Mouse (Mus musculus) T-helper 1 cell (primary cell): ENCODE data around the gene Akt3.

Experiments used
- in situ Hi-C: fragments of 300-600 bp; cut with MboI, MseI; formaldehyde crosslinking; loops from one replicate; pipeline ENCODE4 v1.15.1; 2025; ENCODE audit warnings: high pct_unique_total_duplicates

Akt3 gene

DNA sequence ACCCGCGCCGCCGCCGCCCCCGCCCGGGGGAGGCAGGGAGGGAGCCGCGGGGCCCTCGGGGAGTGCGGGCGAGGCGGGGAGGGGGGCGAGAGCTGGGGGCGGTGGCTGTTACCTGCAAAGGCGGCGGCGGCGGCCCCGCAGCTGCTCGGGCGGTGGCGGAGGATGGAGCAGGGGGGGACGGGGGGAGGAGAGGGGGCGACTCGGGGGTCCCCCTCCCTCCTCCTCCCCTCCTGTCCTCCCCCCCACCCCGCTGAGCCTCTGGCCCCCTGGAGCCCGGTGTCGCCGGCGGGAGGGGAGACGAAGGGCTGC is at the start of gene Akt3:
Akt3 (minus strand) TSS at position 170 of the 309 bp plus-strand sequence.
- in situ Hi-C loops, result loop anchor here (25.0 kb wide), 1 partner anchor 1621 kb away; the partner anchor contains the start of gene Fh1

GRCm38 (mm10) chr1:177307549-177307948 is 49.5 kb upstream of the Akt3 start:
- in situ Hi-C loops, result no loop called here

DNA sequence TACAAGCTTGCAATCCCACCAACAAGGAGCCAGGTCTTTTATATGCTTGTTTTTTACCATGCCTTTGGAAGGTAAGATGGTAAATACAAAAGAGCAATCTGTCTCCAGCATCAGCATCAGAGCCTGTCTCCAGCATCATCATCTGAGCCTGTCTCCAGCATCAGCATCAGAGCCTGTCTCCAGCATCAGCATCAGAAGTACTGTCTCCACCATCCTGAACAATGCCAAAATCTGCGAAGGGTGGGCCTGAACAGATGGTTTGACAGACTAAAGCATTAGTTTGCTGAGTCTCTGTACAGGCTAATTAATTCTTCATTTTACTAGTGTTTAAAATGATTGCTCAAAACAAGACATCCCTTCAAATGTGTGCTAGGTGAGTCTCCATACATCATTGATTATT is 40.2 kb upstream of the Akt3 start:
- in situ Hi-C loops, result no loop called here

- in situ Hi-C loops, result no loop called here
These were observed 28.8 kb upstream of the Akt3 start for GRCm38 (mm10) chr1:177286764-177287163.

DNA sequence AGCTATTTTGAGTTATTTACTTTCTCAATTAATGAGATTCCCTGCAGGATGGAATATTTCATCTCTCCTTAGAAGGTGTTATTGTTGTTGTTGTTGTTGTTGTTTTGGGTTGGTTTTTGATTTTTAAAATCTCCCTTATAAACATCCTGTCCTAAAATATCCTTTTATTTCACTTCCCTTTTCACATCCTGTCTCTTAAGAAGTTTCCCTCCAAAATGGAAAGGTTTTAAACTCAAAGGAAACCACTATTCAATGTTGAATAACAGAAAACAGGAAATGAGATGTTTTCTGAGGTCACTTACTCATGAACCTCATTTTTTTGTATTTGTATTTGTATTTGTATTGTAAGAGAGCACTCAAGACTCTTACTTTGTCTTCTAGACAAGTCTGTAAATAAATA is 23.9 kb upstream of the Akt3 start:
- in situ Hi-C loops, result no loop called here

DNA sequence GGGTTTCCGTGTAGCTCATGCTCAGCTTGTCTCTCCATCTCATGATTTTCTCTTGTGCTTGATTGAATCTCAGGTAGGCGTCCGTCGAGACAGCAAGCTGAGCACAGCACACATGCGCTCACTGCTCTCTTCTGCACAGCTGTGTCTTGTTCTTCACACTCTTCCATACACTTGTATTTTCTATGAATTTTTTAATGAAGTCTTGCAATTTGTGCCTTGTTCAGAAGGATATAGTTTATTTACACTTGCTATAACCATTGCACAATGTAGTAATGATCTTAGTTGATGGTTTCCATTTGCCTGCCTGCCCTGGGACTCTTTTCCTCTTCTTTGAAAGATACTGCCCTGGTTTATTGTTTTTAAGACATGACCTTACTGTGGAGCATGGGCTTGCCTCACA is 19.4 kb upstream of the Akt3 start:
- in situ Hi-C loops, result no loop called here

DNA sequence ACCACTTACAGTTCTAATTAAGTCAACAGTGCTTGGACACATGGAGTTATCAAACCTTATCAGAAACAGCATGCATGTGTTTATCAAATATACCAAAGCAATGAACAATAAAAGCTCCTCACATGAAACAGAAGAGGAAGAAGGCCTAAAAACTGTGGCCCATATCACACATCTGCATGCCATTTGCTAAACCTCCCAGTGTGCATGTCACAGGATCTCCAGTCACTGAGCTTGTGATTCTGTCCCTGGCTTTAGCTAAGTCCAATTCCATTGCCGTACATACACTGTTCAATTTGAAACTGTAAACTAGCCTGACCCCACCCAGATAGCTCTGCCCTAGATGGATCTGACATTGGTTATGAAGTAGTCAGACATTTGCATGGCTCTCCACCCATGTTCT is 9.6 kb upstream of the Akt3 start:
- in situ Hi-C loops, result loop anchor here (10.0 to 25.0 kb wide), 2 partner anchors 1147 to 1630 kb away; partner anchors contain the start of gene Fh1

DNA sequence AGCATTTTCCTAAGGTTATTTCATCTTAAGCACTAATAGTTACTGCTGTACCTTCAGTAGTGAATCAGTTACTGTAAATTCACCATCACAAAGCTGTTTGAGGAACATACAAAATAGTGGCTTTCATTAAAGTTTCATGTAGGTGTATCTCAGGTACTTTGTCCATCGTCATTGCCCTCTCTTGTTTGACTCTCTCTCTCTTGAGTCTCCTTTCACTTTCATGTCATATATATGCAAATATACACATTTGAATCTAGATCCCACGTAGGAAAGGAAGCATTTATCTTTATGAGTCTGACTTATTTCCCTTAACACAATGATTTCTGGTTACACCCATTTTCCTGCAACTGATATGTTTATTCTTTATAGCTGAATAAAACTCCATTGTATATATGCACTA is 4.9 kb upstream of the Akt3 start:
- in situ Hi-C loops, result loop anchor here (10.0 to 25.0 kb wide), 2 partner anchors 1152 to 1626 kb away; partner anchors contain the start of gene Fh1

- in situ Hi-C loops, result loop anchor here (10.0 to 25.0 kb wide), 2 partner anchors 1154 to 1623 kb away; partner anchors contain the start of gene Fh1
These were observed 2.8 kb upstream of the Akt3 start for GRCm38 (mm10) chr1:177260796-177261195.

GRCm38 (mm10) chr1:177259038-177259600 is 1.1 kb upstream of the Akt3 start:
- in situ Hi-C loops, result loop anchor here (25.0 kb wide), 1 partner anchor 1622 kb away; the partner anchor contains the start of gene Fh1

- in situ Hi-C loops, result loop anchor here (25.0 kb wide), 1 partner anchor 1621 kb away; the partner anchor contains the start of gene Fh1
These were observed 487 bp upstream of the Akt3 start for GRCm38 (mm10) chr1:177258343-177259037.

GRCm38 (mm10) chr1:177257178-177258033 is 597 bp downstream of the Akt3 start:
- in situ Hi-C loops, result loop anchor here (25.0 kb wide), 1 partner anchor 1620 kb away; the partner anchor contains the start of gene Fh1

DNA sequence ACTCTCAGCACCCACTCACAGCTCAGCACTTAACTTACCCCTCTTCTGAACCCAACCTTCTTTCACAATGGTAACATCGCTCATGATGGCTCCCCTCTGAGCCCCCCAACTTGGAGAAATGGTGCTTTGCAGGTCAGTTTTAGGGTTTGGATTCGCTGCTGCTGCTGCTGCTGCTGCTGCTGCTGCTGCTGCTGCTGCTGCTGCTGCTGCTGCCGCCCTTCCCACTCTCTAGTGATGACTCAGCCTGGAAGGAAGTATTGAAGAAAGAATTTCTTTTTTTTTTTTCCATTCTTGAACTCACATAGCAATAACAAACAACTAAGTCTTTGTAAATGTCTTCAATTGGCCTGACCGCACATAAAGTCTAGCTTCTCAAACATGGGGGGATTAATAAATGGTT is 9.4 kb downstream of the Akt3 start:
- in situ Hi-C loops, result no loop called here

DNA sequence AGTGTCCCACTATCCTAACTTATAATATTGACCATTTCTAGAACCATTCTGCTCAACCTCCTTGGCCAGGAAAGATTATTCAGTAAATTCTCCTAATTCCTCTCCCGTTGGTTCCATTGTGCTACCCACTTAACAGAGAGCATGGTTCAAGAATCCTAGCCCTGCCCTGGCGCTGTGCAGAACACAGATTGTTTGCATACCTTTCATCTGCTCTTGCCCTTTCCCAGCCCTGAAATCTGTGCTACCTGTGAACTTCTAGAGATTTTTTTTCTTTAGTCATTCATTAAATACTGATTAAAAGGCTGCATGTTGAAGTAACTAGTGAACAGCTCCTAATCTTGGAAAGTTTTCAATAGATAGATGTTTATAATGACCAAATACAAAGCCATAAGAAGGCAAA is 19.6 kb downstream of the Akt3 start:
- in situ Hi-C loops, result no loop called here

GRCm38 (mm10) chr1:177236695-177237094 is 21.3 kb downstream of the Akt3 start:
- in situ Hi-C loops, result no loop called here

- in situ Hi-C loops, result no loop called here
These were observed 21.8 kb downstream of the Akt3 start for GRCm38 (mm10) chr1:177236249-177236648.

GRCm38 (mm10) chr1:177234462-177234861 is 23.5 kb downstream of the Akt3 start:
- in situ Hi-C loops, result no loop called here

DNA sequence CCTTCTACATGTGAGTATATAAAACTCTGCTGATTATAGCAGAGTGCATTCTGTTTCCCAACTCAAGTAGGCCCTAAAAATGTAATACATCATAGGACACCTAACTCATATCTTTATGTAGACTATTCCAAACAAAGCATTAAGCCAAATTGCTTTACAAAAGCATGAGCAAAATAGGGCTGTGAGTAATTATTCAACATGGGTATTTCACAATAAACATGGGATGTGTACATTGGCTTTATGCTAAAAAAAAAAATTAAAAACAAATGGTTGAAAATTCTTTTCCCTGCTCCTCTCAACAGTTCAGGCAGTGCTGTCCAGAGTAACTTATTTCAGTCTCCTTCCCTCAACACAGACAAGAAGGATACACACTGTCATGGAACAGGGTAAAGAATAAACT is 26.9 kb downstream of the Akt3 start:
- in situ Hi-C loops, result no loop called here

- in situ Hi-C loops, result loop anchor here (5.0 kb wide), 1 partner anchor 488 kb away; no protein-coding TSS in a partner anchor
These were observed 59.0 kb downstream of the Akt3 start for GRCm38 (mm10) chr1:177198978-177199377.

- in situ Hi-C loops, result loop anchor here (5.0 kb wide), 1 partner anchor 492 kb away; no protein-coding TSS in a partner anchor
These were observed 62.8 kb downstream of the Akt3 start for GRCm38 (mm10) chr1:177195224-177195623.

DNA sequence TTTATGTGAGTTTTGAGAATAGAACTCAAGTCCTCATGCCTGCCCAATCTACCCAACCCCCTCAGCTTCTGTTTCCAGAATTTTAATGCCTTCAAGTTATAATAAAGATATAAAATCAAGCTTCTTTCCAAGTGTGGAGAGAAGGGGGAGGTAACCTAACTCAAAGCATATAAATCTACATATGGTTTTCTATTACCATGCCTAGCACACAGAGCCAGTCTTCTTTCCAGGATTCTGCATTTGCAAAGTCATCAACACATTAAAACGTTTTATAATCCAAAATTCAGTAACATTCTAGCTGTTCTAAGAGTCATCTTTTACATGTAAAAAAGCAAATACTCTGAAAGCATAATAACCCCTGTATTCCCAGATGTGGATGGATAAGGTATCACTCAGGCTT is 63.7 kb downstream of the Akt3 start:
- in situ Hi-C loops, result no loop called here

GRCm38 (mm10) chr1:177191623-177192022 is 66.4 kb downstream of the Akt3 start:
- in situ Hi-C loops, result no loop called here
